Mouse (Mus musculus): ENCODE data around the gene Tmx4.
A peak's percentile ranks its signal among the peaks of the same experiment; 100 is the strongest.

Gene Tmx4

GRCm38 (mm10) chr2:134554221-134554727 lies 89.7 kb downstream of the Tmx4 start, which contains the start of gene Hao1:
Gene Hao1, minus strand, starts transcription at chr2:134554368.
- DNase-seq: no peak

GRCm38 (mm10) chr2:134552358-134552757 lies 91.6 kb downstream of the Tmx4 start:
- DNase-seq: no peak

GRCm38 (mm10) chr2:134549770-134550169 lies 94.2 kb downstream of the Tmx4 start:
- DNase-seq: peak; percentile 50 to 75

GRCm38 (mm10) chr2:134545116-134545515 lies 98.8 kb downstream of the Tmx4 start:
- no peak for DNase-seq

- DNase-seq: no peak
Observed at GRCm38 (mm10) chr2:134544321-134545065, 99.5 kb downstream of the Tmx4 start.

Data from cerebellum, postnatal 25 days (tissue).